Mouse (Mus musculus) right cerebral cortex, adult 2 months (tissue): Measurements from ENCODE around the gene Tnfrsf12a.

ENCODE experiments used
- DNase-seq, 2 experiments: peaks; one replicate each; pipeline ENCODE4 v3.0.0; 2021 to 2022; ENCODE audit warnings: low spot score in 2 of 2

Tnfrsf12a gene

DNA sequence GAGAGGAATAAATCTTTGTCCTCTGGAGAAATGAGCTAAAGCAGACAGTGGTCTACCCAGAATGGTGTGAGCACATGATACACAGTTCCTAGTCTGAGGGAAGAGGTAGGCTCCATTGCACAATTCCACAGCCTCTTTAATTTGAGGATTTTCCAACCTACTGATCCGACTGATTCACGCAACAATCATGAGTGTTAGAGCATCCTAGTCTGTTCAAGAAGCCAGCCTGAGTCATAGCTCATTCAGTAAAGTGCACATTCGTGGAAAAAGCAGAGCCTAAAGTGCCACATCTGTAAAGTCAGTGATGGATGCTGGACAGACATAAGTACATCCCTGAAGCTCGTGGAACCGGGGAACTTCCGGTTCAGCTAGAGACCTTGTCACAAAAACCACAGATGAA lies 25.9 kb downstream of the Tnfrsf12a start:
- DNase-seq: no peak

DNA sequence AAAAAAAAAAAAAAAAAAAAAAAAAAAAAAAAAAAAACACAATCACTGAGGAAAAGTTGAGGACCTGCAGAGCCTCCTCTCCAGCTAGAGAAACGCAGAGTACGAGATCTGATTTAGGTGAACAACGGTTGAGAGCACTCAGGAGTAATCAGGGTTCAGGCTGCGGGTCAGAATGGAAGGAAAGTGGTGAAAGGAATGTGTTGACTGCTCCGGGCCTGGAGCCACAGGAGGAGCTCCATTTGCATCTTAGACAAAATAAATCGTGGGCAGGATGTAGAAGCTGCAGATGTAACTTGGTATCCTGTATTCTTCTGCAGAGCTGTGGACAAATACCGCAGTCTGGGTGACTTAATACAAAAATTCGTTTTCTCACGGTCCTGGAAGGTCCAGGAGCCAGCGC lies 31.4 kb downstream of the Tnfrsf12a start:
- DNase-seq: no peak

DNA sequence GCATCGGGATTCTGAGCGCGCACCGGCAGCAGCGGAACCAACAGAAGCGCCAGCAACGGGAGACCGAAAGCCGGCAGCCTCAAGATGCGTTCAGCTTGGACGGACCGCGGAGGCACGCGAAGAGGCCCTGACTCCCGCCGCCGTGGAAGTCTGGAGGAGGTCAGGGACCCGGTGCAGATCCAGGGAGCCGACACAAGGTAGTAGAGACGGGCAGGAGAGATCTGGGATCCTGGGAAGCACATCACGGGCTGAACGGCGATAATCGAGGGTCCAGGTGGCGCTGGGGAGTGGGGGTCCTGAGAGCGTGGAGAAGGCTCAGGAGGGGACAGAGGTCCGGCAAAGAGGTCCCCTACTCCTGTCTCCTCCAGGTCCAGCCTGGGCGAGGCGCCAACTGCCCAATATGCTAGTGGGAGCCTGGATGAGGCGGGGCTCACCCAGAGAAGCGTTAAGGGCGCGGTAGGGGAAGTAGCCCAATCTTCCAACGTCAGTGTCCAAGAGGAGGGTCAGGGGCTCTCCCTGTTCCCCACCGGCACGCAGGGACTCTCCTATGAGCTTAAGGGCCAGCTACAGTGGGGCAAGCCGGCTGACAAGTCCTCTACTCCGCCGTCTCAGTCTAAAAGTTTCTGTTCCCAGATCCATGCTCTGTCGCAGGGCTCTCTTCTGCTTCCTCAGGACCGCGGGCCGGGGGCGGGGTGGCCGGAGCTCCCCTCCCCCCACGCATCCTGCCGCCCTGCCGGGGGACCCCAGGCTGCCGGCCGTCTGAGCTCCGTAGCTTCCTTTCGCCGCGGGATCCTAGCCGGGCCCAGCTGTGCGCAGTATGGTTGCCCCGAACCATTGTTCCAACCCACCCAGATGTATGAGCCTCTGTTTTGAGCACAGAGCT lies 32.4 kb downstream of the Tnfrsf12a start, which contains the start of gene Mmp25:
TSS of gene Mmp25 (minus strand) at position 665 of the 883 bp plus-strand sequence.
- DNase-seq: no peak

DNA sequence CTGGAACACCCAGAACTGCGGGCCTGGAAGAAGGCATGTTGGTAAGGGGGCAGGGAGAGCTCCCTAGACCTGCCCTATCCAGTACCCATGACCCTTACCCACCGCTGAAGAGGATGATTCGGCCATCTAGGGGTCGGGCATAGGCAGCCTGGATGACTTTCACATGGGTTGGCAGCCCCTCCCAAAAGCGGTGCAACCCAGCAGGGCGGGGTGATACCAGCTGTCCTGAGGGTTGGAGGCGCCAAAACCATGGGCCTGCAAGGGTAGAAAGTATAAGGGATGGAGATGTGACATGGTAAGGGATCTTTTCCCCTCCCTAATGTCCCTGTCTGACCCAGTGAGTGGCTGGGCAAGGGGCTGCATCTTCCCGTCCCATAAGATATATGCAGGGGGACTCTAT lies 46.0 kb downstream of the Tnfrsf12a start:
- DNase-seq: no peak

DNA sequence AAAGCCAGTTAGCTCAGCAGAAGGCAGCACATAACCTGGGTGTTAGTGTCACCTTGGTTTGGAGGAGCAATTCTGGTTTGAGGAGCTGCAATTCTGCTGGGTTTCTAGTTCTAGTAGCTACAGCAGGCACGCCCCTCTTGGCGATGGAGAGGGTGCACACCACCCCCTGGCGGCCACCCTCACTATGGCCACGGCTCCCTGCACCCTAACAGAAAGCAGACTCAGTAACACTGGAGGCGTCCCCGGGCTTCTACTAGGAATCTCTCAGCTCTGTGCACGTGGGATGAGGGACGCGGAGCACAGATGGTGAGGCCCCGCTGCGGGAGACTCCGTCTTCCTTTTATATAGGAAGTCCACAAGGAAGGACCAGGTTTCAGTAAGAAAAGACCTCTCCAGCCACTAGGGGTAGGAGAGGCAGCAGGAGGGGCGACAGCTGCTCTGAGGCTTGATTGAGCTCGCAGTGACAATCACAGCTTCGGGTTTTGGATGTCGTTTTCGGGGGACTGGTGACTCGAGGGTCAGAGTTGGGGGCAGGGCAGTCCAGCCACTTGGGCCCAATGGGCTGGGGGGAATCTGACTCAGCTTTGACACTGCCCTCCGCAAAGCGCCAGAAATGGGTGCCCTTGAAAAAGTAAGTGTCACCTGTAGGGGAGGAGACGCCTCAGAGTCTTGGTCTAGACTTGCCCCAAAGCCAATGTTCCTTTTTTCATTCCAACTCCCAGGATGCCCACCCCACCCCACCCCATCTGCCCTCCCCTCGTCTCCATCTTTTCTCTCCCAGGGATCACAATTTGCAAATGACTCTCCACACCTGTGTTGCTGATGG lies 46.9 kb downstream of the Tnfrsf12a start:
- DNase-seq: peak; percentile 87 to 90

DNA sequence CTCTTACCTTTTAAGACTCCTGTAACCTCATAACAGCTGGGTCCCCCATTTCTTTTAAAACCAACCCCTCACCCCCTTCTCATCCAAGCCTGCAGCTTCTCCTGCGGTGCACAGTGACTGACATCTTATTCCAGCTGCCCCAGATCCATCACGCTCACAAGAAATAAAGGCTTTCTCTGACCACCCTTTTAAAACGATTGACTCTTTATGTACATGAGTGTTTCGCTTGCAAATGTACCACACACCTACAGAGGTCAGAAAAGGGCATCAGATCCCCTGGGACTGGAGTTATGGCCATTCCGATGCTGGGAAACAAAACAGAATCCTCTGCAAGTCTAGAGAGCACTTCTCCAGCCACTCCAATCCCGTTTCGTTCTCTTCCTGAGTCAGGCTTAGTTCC lies 49.5 kb downstream of the Tnfrsf12a start:
- no peak for DNase-seq
